28 mouse cellular contexts compared by ENCODE assay signal in genomic region chr9:61675366-61675765, GRCm38 (mm10).
"Had no signal": no experiment of that assay in that cellular context is flagged by ENCODE, and none has a peak within 500 bp of the region (broad histone marks: within the 10 kb centered on the region; RNA-seq: fewer than 3 reads in every experiment).

No protein-coding gene starts in this region.

- H3K9ac ChIP-seq: heart, embryonic 13.5 days; heart, embryonic 15.5 days; hindbrain, embryonic 12.5 days; hindbrain, embryonic 14.5 days; intestine, embryonic 15.5 days; limb, embryonic 12.5 days; liver, embryonic 13.5 days; liver, embryonic 15.5 days had no signal

- DNase-seq: gastrocnemius, postnatal 14 days; gastrocnemius, postnatal 36 days; heart, adult 11 months; heart, adult 2 months; heart, postnatal 14 days; heart, postnatal 36 days; kidney, adult 18-20 months; kidney, adult 8-10 months; kidney, postnatal 10 days; kidney, postnatal 25 days; kidney, postnatal 4 days; liver; liver, embryonic 13.5 days had no signal

- H3K4me1 ChIP-seq: heart, embryonic 15.5 days; liver, embryonic 15.5 days had no signal

- H3K27me3 ChIP-seq: intestine, embryonic 15.5 days; limb, embryonic 12.5 days; liver, embryonic 13.5 days; liver, embryonic 15.5 days had no signal

- ATAC-seq: hindbrain, embryonic 16.5 days; inflammation-experienced regulatory T-cells, adult 6 months; intestine, embryonic 15.5 days; intestine, postnatal 0 days had no signal

- H3K36me3 ChIP-seq: heart, embryonic 13.5 days; heart, embryonic 15.5 days; hindbrain, embryonic 12.5 days; intestine, embryonic 15.5 days; limb, embryonic 10.5 days; limb, embryonic 12.5 days; liver, embryonic 13.5 days; liver, embryonic 15.5 days had no signal

- H3K4me3 ChIP-seq: heart, adult 2 months; heart, embryonic 13.5 days; heart, embryonic 15.5 days; hindbrain, embryonic 12.5 days; intestine, embryonic 15.5 days; layer of hippocampus, adult 2 months; left cerebral cortex, adult 2 months; limb, embryonic 10.5 days; limb, embryonic 12.5 days; liver, embryonic 13.5 days; liver, embryonic 15.5 days had no signal

- H3K4me2 ChIP-seq: heart, embryonic 11.5 days; heart, embryonic 13.5 days; heart, embryonic 15.5 days; hindbrain, embryonic 12.5 days; hindbrain, embryonic 14.5 days; intestine, embryonic 15.5 days; limb, embryonic 12.5 days; liver, embryonic 11.5 days; liver, embryonic 13.5 days; liver, embryonic 15.5 days had no signal

- H3K27ac ChIP-seq: heart, adult 2 months; heart, embryonic 13.5 days; heart, embryonic 15.5 days; hindbrain, embryonic 12.5 days; hindbrain, embryonic 14.5 days; intestine, embryonic 15.5 days; layer of hippocampus, adult 2 months; left cerebral cortex, adult 2 months; limb, embryonic 12.5 days; liver, embryonic 13.5 days; liver, embryonic 15.5 days had no signal

- H3K9me3 ChIP-seq: heart, embryonic 13.5 days; heart, embryonic 15.5 days; hindbrain, embryonic 12.5 days; intestine, embryonic 15.5 days; limb, embryonic 10.5 days; liver, embryonic 13.5 days; liver, embryonic 15.5 days had no signal
